Mouse (Mus musculus): ENCODE results near the gene Avpr2. TPM values are rescaled to one million over a fixed set of nuclear protein-coding genes. Genes with fewer than 3 reads are reported as not detected.

Gene Avpr2
- polyA plus RNA-seq (2014; fragmentation: Nextera tagmentation; extraction: Ambion mirVana), result 2.3 and 4.4 TPM in 2 replicates

- no peaks in the 10 kb centered on the region for H3K9me3 ChIP-seq (ENCODE audit: control insufficient read depth, low read length)
- no peaks in the 10 kb centered on the region for H3K27me3 ChIP-seq (ENCODE audit: control insufficient read depth, insufficient read depth, low read length)
- WGBS, result 70% methylated on average over 6 of the region's 6 CpGs
- no peak within 1 kb of the TSS for H3K27ac ChIP-seq (ENCODE audit: low read depth, low read length)
- ATAC-seq (ENCODE audit: low FRiP score, low TSS enrichment), result no peak
- no peaks in the 10 kb centered on the region for H3K36me3 ChIP-seq (ENCODE audit: control insufficient read depth, insufficient read depth, low read length)
- H3K4me1 ChIP-seq (ENCODE audit: control insufficient read depth, insufficient read depth, low read length), result no peaks in the 10 kb centered on the region
- no peak within 1 kb of the TSS for H3K4me3 ChIP-seq (ENCODE audit: low read length)
- no peak within 1 kb of the TSS for H3K4me2 ChIP-seq (replicated peaks; ENCODE audit: low read depth, low read length)
- no peak within 1 kb of the TSS for H3K9ac ChIP-seq (ENCODE audit: low read depth, low read length)
Measured at GRCm38 (mm10) chrX:73891551-73892152, at the start of gene Avpr2. Avpr2 (plus strand) TSS chrX:73892102.

DNA sequence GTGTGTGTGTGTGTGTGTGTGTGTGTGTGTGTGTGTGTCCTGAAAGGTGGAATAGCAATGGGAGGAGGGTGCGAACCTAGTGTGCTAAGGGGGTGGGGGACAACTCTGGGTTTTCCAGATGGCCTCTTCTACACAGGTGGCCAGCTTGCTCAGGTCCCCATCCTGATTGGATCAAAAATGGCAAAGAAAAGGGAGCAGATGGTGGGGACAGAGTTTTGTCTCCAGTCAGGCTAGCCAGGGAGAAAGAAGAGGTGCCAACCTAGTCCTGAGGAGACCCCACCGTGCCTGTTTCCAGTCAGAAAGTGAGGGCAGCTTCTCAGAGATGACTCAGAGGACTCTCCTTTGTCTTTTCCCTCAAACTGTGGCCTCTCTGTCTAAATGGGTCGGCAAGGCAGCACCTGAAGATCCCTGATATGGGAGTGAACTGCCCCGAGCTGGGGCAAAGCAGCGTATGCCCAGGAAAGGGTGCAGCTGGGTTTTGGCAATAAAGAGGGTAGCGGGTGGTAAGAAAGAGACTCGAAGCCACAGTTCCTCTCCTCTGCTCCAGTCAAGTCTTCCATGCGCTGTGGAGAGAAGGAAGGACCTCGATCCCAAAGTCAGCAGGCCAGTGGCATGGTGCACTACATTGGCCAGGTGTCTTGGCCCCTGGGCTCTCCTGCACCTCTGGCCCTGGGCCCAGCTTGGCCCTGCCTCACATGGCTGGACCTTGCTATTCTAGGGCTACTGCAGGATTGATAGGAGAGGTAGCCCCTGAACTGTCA, 37.4 kb upstream of the Avpr2 start:
- Histone ChIP-seq H3K9me3 (ENCODE audit: control insufficient read depth, low read length) (no peaks in the 10 kb centered on the region), H3K4me1 (ENCODE audit: control insufficient read depth, insufficient read depth, low read length) (no peaks in the 10 kb centered on the region), H3K4me3 (ENCODE audit: low read length) (no peak overlapping the region), H3K9ac (ENCODE audit: low read depth, low read length) (no peak overlapping the region), H3K27me3 (ENCODE audit: control insufficient read depth, insufficient read depth, low read length) (no peaks in the 10 kb centered on the region), H3K4me2 (replicated peaks; ENCODE audit: low read depth, low read length) (no peak overlapping the region), H3K36me3 (ENCODE audit: control insufficient read depth, insufficient read depth, low read length) (no peaks in the 10 kb centered on the region), H3K27ac (ENCODE audit: low read depth, low read length) (no peak overlapping the region)
- no peak for ATAC-seq (ENCODE audit: low FRiP score, low TSS enrichment)
- WGBS, result 91% methylated on average over 9 of the region's 9 CpGs

DNA sequence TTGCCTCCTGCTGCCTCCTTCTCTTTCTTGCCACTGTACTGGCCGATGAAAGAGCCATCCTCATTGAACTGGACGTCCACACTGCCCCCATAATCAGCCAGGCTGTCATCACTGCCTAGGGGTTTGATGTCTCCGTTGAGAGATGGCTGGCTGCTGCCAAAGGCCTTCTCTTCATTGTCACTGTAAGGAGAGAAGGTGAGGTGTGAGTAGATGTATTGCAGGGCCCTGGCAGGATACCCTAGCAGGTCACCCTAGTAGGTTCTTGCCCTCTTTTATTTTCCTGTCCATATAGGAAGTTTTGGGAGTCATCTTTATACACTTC, 36.9 kb upstream of the Avpr2 start:
- Histone ChIP-seq H3K27ac (ENCODE audit: low read depth, low read length) (no peak overlapping the region), H3K36me3 (ENCODE audit: control insufficient read depth, insufficient read depth, low read length) (no peaks in the 10 kb centered on the region), H3K4me2 (replicated peaks; ENCODE audit: low read depth, low read length) (no peak overlapping the region), H3K9me3 (ENCODE audit: control insufficient read depth, low read length) (no peaks in the 10 kb centered on the region), H3K9ac (ENCODE audit: low read depth, low read length) (no peak overlapping the region), H3K4me1 (ENCODE audit: control insufficient read depth, insufficient read depth, low read length) (no peaks in the 10 kb centered on the region), H3K27me3 (ENCODE audit: control insufficient read depth, insufficient read depth, low read length) (no peaks in the 10 kb centered on the region), H3K4me3 (ENCODE audit: low read length) (no peak overlapping the region)
- no peak for ATAC-seq (ENCODE audit: low FRiP score, low TSS enrichment)
- WGBS, result 79% methylated on average over 3 of the region's 3 CpGs

GRCm38 (mm10) chrX:73864692-73865091, 27.2 kb upstream of the Avpr2 start:
- ATAC-seq (ENCODE audit: low FRiP score, low TSS enrichment), result no peak
- no peak overlapping the region for H3K4me3 ChIP-seq (ENCODE audit: low read length)
- H3K36me3 ChIP-seq (ENCODE audit: control insufficient read depth, insufficient read depth, low read length), result no peaks in the 10 kb centered on the region
- no peak overlapping the region for H3K27ac ChIP-seq (ENCODE audit: low read depth, low read length)
- no peak overlapping the region for H3K9ac ChIP-seq (ENCODE audit: low read depth, low read length)
- no peaks in the 10 kb centered on the region for H3K27me3 ChIP-seq (ENCODE audit: control insufficient read depth, insufficient read depth, low read length)
- H3K4me2 ChIP-seq (replicated peaks; ENCODE audit: low read depth, low read length), result no peak overlapping the region
- no peaks in the 10 kb centered on the region for H3K9me3 ChIP-seq (ENCODE audit: control insufficient read depth, low read length)
- H3K4me1 ChIP-seq (ENCODE audit: control insufficient read depth, insufficient read depth, low read length), result no peaks in the 10 kb centered on the region
- WGBS, result 64% methylated on average over 3 of the region's 3 CpGs

DNA sequence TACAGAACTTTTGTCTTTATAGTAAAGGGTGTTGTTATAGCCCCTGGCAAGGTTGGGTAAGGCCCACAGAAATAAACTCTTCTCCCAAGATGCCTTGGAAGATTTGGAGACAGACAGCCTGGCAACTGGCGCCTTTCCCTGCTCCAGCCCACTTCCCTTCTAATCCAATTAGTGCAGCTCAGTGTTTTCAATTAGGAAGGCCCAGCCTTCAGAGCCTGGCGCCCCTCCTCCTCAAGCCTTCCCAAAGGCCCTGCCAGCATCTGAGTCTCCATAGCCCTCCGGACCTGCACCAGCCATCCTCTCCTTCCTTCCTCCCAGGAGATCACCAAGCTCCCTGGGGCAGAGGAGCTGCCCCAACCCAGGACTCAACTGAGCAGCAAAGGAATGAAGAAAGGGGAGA, 24.6 kb upstream of the Avpr2 start:
- H3K27ac ChIP-seq (ENCODE audit: low read depth, low read length), result no peak overlapping the region
- no peak for ATAC-seq (ENCODE audit: low FRiP score, low TSS enrichment)
- H3K4me3 ChIP-seq (ENCODE audit: low read length), result no peak overlapping the region

GRCm38 (mm10) chrX:73867852-73868251, 24.1 kb upstream of the Avpr2 start:
- Histone ChIP-seq H3K27me3 (ENCODE audit: control insufficient read depth, insufficient read depth, low read length) (no peaks in the 10 kb centered on the region), H3K9ac (ENCODE audit: low read depth, low read length) (no peak overlapping the region), H3K36me3 (ENCODE audit: control insufficient read depth, insufficient read depth, low read length) (no peaks in the 10 kb centered on the region), H3K4me2 (replicated peaks; ENCODE audit: low read depth, low read length) (no peak overlapping the region), H3K4me1 (ENCODE audit: control insufficient read depth, insufficient read depth, low read length) (no peaks in the 10 kb centered on the region), H3K4me3 (ENCODE audit: low read length) (no peak overlapping the region), H3K27ac (ENCODE audit: low read depth, low read length) (no peak overlapping the region), H3K9me3 (ENCODE audit: control insufficient read depth, low read length) (no peaks in the 10 kb centered on the region)
- ATAC-seq (ENCODE audit: low FRiP score, low TSS enrichment), result no peak
- WGBS, result 70% methylated on average over 1 of the region's 1 CpGs

More for the DNA sequence above, 24.6 kb upstream of the Avpr2 start:
- Histone ChIP-seq H3K9me3 (ENCODE audit: control insufficient read depth, low read length) (no peaks in the 10 kb centered on the region), H3K9ac (ENCODE audit: low read depth, low read length) (no peak overlapping the region), H3K36me3 (ENCODE audit: control insufficient read depth, insufficient read depth, low read length) (no peaks in the 10 kb centered on the region), H3K4me1 (ENCODE audit: control insufficient read depth, insufficient read depth, low read length) (no peaks in the 10 kb centered on the region), H3K4me2 (replicated peaks; ENCODE audit: low read depth, low read length) (no peak overlapping the region), H3K27me3 (ENCODE audit: control insufficient read depth, insufficient read depth, low read length) (no peaks in the 10 kb centered on the region)
- WGBS, result 39% methylated on average over 3 of the region's 3 CpGs

DNA sequence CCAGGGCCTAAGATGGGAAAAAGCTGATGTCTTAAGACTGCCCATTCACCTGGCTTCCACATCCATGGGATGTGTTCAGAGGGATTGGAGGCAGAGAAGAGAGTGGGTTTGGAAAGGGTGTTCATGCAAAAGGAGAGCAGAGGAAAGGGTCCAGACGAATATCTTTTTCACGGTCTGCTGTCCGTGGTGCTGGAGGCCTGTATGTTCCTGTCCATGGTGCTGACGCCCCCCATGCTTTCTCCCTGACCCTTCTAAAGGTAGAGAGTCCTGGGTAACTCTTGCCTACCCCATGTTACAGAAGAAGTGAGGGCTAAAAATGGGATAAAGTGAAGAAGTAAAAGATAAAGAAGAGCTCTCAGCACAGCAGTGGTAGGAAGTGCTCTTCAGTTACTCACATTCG, 22.6 kb upstream of the Avpr2 start:
- H3K4me3 ChIP-seq (ENCODE audit: low read length), result no peak overlapping the region
- 14% methylated on average over 5 of the region's 5 CpGs for WGBS
- H3K27me3 ChIP-seq (ENCODE audit: control insufficient read depth, insufficient read depth, low read length), result no peaks in the 10 kb centered on the region
- H3K9me3 ChIP-seq (ENCODE audit: control insufficient read depth, low read length), result no peaks in the 10 kb centered on the region
- no peak overlapping the region for H3K9ac ChIP-seq (ENCODE audit: low read depth, low read length)
- H3K4me1 ChIP-seq (ENCODE audit: control insufficient read depth, insufficient read depth, low read length), result no peaks in the 10 kb centered on the region
- no peak for ATAC-seq (ENCODE audit: low FRiP score, low TSS enrichment)
- H3K27ac ChIP-seq (ENCODE audit: low read depth, low read length), result no peak overlapping the region
- no peaks in the 10 kb centered on the region for H3K36me3 ChIP-seq (ENCODE audit: control insufficient read depth, insufficient read depth, low read length)
- no peak overlapping the region for H3K4me2 ChIP-seq (replicated peaks; ENCODE audit: low read depth, low read length)

DNA sequence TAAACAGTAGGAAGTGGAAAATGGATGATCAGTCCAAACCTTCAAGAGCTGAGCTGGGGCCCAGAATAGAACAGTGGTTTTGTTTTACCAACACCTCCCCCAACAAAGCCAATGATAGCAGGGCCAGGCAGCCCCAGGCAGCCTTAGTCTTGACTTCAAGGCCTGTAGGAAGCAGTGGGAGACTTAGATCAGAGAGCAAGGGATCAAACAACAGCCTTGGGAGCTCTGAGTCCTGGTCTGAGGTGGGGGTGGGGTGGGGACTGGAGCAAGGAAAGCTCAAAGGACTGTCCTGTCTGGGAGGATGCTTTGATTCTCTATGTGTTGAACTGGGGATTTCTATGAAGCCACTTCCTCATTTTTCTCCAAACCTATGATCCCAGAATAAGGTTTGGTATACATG, 20.4 kb upstream of the Avpr2 start:
- no peak overlapping the region for H3K27ac ChIP-seq (ENCODE audit: low read depth, low read length)
- H3K9ac ChIP-seq (ENCODE audit: low read depth, low read length), result no peak overlapping the region
- no peaks in the 10 kb centered on the region for H3K4me1 ChIP-seq (ENCODE audit: control insufficient read depth, insufficient read depth, low read length)
- no peaks in the 10 kb centered on the region for H3K36me3 ChIP-seq (ENCODE audit: control insufficient read depth, insufficient read depth, low read length)
- H3K9me3 ChIP-seq (ENCODE audit: control insufficient read depth, low read length), result no peaks in the 10 kb centered on the region
- no peak overlapping the region for H3K4me3 ChIP-seq (ENCODE audit: low read length)
- no peak overlapping the region for H3K4me2 ChIP-seq (replicated peaks; ENCODE audit: low read depth, low read length)
- no peaks in the 10 kb centered on the region for H3K27me3 ChIP-seq (ENCODE audit: control insufficient read depth, insufficient read depth, low read length)
- no peak for ATAC-seq (ENCODE audit: low FRiP score, low TSS enrichment)

- no peaks in the 10 kb centered on the region for H3K36me3 ChIP-seq (ENCODE audit: control insufficient read depth, insufficient read depth, low read length)
- WGBS, result 71% methylated on average over 1 of the region's 1 CpGs
- ATAC-seq (ENCODE audit: low FRiP score, low TSS enrichment), result no peak
- no peak overlapping the region for H3K9ac ChIP-seq (ENCODE audit: low read depth, low read length)
- no peaks in the 10 kb centered on the region for H3K9me3 ChIP-seq (ENCODE audit: control insufficient read depth, low read length)
- no peak overlapping the region for H3K4me3 ChIP-seq (ENCODE audit: low read length)
- no peaks in the 10 kb centered on the region for H3K27me3 ChIP-seq (ENCODE audit: control insufficient read depth, insufficient read depth, low read length)
- no peak overlapping the region for H3K4me2 ChIP-seq (replicated peaks; ENCODE audit: low read depth, low read length)
- H3K4me1 ChIP-seq (ENCODE audit: control insufficient read depth, insufficient read depth, low read length), result no peaks in the 10 kb centered on the region
- no peak overlapping the region for H3K27ac ChIP-seq (ENCODE audit: low read depth, low read length)
Measured at GRCm38 (mm10) chrX:73871956-73872355, 19.9 kb upstream of the Avpr2 start.

Measured in kidney, embryonic 14.5 days (tissue).